Mouse (Mus musculus) layer of hippocampus, adult 9-11 months (tissue): ENCODE results near the gene Mrps10.
"Not testable (repeated sequence)": the region's sequence is repeated elsewhere in the genome, so short reads cannot be mapped to it uniquely, and the experiment has no call there.

Experiments used
- DNase-seq: peaks from one replicate; pipeline ENCODE4 v3.0.0; 2022

The Mrps10 gene

DNA sequence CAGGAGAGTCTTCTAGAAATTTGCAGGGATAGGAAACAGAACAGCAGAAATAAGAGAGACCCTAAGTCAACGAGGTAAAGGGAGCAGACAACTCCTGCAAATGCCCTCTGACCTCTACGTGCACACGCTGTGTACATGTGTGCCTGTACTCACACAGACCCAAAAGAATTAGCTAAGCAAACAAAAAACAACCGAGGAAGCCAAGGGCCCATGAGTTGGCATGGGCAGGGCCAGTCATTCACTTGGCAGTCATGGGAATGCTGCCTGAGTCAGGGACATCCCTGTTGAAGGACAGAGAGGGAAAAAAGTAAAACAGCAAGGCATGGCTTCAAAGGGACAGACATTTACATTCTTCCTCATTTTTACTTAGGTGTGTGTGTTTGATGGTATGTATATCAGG is 14.6 kb downstream of the Mrps10 start:
- no peak for DNase-seq

DNA sequence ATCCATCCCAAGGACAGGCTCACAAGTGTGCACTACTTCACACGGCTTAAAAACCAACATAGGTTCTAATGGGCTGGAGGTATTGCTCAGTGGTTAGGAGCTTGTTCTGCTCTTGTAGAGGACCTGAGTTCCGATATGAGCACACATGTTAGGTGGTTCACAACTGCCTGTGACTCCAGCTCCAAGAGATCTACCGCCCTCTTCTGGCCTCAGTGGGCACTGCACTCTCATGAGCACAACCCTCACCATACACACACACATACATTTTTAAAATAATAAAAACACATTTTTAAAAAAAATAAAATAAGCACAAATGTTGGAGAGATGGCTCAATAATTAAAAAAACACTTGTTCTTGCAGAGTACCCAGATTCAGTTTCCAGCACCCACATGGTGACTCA is 15.4 kb downstream of the Mrps10 start:
- no peak for DNase-seq

DNA sequence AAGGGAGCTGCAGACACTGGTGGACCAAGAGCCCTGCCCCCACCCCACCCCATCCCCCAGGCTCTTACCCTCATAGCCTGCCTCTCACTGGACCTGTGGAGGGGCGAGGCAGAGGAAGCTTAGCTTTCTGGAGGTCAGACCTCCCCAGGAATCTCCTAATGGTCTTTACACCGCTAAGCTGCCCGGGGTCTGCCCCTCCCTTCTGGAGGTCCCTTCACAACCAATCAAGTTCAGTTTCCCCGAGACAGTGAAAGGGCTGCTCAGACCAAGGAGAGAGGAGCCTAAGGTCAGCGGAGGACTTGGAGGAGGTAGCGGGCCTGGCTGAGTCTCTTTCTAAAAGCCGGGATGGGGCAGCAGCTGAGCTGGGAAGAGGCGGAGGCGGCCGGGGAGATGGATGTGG is 16.5 kb downstream of the Mrps10 start, which contains the start of gene Guca1b:
Guca1b (plus strand) TSS at position 249 of the 400 bp plus-strand sequence.
- no peak for DNase-seq

DNA sequence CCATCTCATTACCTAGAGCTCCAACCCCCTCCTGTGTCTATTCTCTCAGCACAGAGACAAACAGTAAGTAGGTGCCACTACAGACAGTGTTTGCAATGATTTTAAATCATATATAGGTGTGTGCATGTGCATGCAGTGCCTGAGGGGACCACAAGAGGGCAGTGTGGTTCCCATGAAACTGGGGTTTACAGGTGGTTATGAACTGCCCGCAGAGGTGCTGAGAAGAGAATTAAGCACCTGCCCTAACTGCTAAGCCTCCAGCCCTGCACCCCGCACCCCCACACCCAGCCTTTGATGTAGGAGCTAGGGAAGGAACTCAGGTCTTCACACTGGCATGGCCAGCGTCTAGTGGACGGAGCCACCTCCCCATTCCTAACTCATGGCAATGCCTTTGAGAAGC is 18.0 kb downstream of the Mrps10 start:
- no peak for DNase-seq

DNA sequence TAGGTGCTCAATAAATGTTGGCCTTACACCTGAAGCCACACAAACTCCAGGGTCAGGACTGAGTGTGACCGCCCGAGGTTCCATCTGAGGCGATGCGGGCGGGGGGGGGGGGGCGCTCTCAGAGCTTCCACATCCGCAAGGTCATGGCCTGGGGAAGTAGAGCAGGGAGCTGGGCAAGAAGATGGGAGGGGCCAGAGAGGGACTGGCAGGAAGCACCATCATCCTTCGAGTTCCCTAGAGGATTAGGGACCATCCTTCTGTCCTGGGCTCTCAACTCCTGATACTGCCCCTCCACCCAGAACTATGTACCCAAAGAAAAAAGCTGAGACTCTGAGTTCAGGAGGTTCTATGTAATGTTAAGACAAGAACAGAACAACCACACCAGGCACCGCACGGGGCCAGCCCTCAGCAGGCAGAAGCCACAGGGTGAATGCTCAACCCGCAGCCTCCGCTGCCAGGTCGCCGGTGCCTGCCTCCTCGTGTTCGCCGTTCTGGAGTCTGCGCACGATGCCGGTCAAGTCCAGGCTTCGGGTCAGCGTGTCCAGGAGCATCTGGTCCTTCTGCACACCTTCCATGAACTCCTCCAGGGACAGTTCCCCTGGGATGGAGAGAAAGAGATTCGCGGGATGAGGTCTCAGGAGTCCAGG is 25.7 kb downstream of the Mrps10 start:
- no peak for DNase-seq

DNA sequence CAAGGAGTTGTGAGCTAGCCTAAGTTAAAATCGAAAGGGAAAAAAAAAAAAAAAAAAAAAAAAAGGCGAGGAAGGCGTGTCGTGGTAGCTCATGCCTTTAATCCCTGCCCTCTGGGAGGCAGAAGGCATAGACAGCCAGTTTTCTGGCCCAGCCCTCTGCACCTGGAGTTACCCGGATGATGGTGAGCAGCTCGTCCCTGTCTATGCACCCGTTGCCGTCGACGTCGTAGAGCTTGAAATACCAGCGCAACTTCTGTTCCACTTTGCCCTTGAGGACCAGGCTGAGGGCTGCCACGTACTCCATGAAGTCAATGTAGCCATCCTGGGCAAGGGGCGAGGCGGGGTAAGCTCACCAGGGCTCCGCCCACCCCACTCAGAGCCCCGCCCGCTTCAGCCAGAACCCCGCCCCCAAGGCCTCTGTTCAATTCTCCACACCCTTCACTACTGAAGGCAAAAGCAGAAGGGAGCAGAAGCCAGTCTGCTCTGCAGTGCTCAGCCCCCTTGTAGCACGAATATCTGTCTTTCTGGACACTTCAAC is 26.8 kb downstream of the Mrps10 start:
- peak; percentile 30 for DNase-seq

DNA sequence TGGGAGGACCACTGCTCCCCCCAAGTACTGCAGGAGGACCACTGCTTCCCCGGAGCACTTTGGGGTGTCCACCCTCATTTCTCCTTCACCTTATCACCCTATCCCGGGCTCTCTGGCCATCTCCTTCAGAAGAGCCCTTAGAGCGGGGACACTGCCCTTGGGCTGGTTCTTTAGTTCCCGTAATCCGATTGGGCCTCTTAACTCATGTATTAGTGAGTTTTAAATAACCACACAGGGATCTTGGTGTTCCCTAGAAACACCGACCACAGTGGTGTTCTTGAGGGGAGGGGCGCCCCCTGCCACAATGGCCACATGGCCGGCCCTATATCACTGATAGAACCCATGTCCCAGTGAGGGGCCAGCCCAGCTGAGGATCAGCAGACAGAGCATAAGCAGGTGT is 30.4 kb downstream of the Mrps10 start:
- no peak for DNase-seq

DNA sequence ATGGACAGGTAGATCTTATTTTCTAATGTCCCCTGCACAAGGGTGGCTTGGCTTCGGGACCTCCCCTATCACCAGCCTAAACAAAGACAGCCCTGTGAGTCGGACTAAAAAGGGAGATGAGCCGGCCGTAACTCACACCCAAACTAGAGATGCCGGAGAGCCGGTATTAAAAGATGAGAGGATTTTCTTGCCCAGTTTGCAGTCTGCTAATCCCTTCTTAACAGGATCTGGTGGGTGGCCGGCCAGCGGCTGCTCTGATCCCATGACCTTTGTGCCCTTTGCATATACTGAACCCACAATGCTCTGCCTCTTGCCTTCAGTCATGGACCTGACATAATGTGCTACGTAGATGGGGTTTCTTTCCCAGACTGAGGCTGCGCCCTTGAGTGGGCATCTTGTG is 31.8 kb downstream of the Mrps10 start, which contains the start of gene Guca1a:
Guca1a (minus strand) TSS at position 134 of the 400 bp plus-strand sequence.
- DNase-seq: no peak

DNA sequence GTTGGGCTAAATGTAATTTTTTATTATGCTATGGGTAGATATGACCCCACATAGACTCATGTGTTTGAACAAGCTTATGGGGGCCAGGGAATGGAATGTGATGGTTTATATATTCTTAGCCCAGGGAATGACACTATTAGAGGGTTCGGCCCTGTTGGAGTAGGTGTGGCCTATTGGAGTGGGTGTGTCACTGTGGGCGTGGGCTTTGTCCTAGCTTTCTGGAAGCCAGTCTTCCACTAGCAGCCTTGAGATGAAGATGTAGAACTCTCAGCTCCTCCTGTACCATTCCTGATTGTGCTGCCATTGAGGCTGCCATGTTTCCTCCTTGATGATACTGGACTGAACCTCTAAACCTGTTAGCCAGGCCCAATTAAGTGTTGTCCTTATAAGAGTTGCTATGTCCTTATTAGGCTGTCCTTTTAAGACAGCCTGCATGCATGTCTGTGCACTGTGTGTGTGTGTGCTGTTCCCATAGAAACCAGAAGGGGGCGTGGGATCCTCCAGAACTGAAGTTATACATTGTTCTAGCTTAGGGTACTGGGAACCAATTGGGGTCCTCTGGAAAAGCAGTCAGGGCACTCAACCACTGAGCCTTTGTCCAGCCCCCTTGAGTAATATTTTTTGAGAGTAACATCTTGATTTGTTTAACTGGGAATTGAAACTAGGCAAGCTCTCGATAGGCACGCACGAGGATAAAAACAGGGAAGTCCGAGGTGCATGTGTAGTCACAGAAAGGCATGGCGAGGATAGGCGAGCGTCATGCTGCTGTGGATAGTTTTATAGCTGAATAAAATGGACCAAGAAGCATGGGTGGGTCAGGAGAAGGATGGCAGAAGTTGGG is 39.2 kb downstream of the Mrps10 start:
- no peak for DNase-seq

DNA sequence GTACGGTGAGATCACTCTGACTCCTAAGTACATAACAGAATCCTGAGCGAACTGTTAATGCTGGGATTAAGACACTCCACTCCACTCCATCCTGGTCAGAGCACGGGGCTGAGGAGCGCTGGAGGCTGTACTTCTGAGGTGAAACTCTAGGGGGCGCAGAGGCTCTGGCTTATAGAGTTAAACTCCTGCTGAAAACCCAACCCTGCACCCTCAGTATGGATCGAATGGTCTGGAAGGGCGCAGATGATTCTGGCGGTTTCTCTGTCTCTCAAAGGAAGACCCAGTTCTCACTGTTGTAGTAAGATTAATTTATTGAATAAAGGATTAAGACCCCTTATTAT is 39.8 kb downstream of the Mrps10 start:
- DNase-seq: no peak

DNA sequence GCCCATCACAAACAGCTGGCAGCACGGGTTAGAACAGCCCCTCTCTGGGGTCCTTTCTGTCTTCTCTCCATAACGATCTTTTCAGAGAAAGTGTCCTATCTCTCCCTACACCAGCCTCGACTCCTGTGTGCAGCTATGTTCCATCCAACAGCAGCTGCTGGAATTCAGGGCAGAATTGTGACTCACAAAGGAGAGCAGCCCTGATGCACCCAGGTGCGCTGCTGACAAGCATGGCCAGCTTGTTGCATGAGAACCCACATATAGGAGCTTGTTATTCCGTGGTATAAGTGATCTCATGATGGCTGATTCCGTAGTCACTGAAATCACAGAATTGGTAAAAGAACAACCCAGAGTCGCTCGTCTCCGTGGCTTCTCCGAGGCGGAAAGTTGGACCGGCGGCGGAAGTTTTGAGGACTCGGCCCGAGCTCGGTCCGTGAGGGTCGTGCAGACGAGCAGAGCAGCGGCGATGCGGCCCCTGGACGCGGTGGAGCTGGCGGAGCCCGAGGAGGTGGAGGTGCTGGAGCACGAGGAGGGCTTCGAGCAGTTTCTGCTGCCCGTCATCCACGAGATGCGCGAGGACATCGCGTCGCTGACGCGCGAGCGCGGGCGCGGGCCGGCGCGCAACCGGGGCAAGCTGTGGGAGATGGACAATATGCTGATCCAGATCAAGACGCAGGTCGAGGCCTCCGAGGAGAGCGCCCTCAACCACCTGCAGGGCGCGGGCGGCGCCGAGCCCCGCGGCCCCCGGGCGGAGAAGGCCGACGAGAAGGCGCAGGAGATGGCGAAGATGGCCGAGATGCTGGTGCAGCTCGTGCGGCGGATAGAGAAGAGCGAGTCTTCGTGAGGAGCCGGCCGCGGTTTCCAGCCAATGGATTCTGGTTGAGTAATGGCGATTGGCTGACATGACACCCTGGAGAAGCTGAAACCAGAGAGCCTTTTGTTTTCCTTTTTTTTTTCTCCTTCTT is 41.5 kb downstream of the Mrps10 start:
- DNase-seq: not testable (repeated sequence)

DNA sequence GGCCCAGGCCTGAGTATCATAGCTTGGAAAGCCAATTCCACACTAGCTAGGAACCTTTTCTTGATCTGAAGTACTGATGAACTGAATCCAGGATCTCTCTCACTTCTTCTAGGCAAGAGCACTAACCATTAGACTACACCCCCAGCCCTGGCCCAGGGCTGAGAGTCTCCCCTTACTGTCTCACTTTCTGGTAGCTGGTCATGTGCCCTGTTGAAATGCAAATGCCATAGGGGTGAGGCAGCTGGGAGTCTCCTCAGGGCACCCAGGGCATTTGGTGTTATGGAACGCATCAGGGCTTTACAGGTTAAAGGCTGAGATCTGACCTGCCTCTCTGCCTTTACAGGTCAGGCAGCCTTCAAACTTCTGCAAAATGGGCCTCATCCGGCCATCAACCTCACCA is 51.5 kb downstream of the Mrps10 start:
- DNase-seq: no peak

DNA sequence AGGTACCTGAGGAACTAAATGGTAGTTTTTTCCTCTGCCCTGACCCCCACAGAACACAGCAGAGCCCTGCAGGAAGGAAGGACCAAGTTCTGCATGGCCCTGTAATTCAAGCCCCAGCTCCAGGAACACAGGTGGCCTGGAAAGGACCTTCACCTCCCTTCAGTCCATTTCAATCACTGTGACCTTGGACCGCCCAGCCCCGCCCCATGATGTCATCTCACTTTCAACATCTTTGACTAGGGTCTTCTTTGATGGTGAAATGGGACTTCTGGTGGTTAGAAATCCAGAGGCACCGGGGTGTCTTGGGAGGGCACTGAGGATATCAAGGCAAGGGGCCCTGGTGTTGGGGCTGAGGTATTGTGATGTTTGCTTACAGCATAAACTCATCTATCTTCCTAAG is 52.9 kb downstream of the Mrps10 start:
- no peak for DNase-seq

DNA sequence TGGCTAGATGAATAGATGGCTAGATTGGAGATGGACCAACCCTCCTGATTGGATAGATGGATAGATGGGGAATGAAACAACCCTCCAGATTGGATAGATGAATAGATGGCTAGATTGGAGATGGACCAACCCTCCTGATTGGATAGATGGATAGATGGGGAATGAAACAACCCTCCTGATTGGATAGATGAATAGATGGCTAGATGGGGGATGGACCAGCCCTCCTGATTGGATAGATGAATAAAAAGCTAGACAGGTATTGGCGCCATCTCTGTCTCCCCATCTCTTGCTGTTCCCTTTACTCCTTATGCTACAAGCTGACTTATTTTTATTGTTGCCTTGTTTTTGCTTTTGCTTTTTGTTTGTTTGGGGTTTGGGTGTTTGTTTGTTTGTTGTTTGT is 53.9 kb downstream of the Mrps10 start:
- not testable (repeated sequence) for DNase-seq

DNA sequence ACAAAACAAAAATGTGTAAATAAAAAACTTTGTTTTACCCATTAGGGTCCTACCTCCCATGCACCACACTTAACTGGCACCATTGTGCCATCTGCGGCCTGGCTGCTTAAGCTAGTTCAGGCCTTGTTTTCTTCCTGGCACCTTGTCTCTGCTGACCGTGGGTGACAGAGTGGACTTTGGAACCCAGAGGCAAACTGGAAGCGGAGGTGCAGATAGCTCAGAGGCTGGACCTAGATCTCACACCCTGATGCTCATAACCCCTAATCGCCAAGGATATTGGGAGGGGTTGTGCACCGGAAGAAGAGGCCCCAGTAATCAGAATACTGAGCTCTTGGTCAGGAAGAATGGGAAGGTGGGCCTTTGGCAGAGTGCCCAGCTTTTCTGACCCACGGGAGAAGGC is 55.5 kb downstream of the Mrps10 start:
- no peak for DNase-seq

DNA sequence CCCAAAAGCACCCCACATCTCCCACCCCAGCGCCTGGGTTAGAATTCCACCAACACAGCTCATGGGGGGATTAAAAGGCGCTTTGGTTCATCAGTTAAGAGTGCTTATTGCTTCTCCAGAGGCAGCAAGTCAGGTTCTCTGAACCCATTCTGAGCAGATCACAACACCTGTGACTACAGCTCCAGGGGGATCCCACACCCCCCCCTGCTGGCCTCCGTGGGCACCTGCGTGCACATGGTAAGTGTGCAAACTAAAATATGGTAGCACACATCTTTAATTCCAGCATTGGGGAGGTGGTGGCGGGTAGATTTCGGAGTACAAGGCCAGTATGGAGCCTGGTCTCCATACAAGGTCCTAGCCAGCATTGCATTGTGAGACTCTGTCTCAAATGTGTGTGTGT is 58.6 kb downstream of the Mrps10 start:
- no peak for DNase-seq

DNA sequence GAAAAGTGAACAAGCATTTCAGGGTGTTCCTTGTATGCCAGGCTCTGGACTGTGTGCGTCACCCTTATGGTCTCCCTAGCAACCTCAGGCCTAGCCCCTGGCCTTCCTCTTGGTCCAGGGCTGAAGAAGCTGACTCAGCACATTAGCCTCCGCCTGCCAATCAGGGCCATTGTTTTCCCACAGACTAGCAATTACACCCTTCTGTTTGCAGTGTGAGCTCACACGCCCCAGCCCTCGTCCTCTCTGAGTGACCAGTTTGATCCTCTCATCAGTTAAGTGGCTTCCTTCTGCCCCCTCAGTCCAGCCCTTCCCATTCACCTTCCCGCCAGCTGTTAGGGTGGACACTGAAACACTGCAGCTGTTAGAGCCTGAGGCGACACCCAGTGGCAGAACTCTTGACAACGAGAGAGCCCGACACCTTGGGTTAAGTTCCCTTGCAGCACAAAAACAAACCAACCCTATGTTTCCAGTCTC is 60.2 kb downstream of the Mrps10 start:
- DNase-seq: no peak

DNA sequence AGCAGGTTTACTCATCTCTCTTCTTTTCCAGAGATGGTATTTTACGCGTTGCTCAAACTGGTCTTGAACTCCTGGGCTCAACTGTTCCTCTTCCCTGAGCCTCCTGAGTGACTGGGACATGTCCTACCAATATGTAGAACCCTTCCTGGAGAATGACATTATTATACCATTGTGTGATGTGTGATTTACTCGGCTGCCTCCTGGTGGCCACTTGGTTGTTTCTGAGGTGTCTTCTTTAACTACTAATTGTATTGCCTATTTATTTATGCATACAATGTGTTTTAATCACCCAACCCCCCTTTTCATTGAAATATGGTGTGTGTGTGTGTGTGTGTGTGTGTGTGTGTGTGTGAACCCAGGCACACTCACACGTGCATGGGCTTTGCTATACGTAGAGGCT is 62.1 kb downstream of the Mrps10 start:
- DNase-seq: no peak
